Mouse (Mus musculus) layer of hippocampus, adult 8-10 months (tissue): ENCODE results near the gene Igflr1. TPM values are rescaled to one million over a fixed set of nuclear protein-coding genes. Genes with fewer than 3 reads are reported as not detected.

Experiments
- DNase-seq, 2 experiments: peaks; one replicate each; pipeline ENCODE4 v3.0.0; 2022; ENCODE audit warnings: low spot score in 2 of 2
- total RNA-seq, 4 experiments: library from RNA; stranded (reverse); gene quantifications; 2 replicates each; pipeline ENCODE4 v1.2.4; 2022

The Igflr1 gene
- 1 to 10 TPM; 4.0 to 5.7 (median 4.6) TPM for total RNA-seq

DNA sequence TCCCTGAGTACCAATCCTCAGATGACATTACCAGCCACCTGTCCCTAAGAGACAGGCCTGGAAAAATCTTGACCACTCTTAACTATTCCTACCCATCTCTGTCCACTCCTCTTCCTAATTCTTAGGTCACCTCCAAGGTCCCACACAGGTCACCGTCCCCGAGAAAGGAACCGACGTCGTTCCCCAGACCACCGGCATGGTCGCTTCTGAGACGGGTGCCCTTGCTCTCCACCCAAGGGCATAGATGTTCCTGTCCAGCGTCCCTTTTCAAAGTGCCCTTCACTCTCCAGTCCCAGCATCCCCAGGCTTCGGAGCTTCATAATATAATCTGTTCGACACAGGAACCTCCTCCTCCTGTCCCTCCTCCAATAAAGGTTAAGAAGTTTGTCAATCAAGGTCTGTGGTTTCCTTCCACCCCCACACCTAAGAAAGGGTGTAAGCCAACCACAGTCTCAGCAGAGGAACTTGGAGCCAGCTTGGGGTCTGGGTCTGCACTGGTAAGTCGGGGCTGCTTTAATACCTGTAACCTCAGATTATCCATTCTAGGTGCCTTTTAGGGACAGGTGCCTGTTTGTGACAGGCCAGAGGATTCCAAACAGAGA lies at the start of gene Igflr1:
Gene Igflr1 (plus strand): TSS at position 458 of the 602 bp plus-strand sequence.
- DNase-seq, result no peak

DNA sequence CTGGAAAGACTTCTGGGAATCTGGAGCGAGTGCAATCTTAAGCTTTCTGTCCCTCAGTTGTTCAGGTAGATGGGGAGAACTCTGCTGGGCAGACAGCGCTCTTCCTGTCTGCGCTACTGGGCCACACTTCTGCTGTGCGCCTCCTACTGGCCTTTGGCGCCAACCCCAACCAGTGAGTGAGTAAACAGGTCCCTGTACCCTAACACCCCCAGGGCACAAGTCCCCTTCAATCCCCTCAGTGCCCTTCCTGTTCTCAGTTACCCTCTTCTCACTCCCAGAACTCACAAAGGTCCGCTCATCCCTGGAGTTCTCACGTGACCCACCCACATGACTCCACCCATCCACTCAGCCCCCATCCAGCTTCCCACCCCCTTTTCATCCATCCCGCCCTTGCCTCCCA lies 46.9 kb upstream of the Igflr1 start:
- DNase-seq, result no peak

DNA sequence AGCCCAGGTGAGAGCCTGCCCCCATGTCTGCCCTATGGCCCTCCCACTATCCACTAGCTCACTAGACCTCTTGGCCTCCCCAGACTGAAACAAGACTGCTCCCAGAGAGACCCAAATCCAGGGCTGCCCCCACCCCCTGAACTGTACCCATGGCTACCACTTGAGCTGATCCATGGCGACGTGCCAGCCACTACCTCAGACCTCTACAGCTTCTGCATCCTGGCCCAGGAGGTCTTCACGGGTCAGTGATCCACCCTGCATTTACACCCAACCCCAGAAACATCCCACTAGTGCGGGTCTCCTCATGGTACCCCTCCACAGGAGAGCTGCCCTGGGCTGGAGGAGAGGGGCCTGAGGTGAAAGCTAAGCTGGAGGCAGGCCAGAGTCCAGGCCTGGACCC lies 44.8 kb upstream of the Igflr1 start:
- no peak for DNase-seq

DNA sequence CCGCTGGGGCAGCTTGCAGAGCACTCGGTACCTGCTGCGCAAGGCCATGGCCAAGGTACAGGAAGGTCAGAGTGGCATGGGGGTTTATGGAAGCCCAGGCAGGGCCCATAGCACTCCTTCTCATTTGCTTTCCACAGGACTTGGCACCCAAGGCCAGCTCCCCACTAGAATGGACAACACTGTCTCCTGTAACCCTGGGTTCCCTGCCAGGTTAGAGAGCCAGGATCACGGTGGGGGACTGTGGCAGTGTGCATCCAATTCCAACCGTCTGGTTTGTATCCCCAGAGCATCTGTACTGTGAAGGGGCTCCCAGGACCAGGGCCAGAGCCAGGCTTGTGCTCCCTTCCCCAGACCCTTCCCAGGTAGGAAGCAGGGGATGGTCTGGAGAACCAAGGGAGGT lies 44.4 kb upstream of the Igflr1 start:
- no peak for DNase-seq

DNA sequence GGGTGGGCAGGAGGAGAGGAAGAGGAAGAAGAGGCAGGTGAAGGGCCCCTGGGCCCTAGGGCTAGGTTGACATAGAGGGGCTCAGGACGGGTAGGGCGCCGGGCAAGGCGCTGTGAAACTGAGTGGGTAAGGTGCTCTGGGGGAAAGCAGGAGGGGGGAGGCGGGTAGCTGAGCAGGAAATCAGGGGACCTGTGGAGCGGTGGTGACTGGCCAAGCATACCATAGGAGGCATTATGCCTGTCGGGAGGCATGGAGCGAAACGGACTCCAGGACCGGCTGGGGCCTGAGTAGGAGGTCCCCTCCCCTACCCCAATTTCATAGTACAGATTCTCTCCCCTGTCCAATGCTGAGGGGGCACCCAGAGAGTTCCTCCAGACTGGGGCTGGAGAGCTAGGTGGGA lies 42.4 kb upstream of the Igflr1 start:
- no peak for DNase-seq

DNA sequence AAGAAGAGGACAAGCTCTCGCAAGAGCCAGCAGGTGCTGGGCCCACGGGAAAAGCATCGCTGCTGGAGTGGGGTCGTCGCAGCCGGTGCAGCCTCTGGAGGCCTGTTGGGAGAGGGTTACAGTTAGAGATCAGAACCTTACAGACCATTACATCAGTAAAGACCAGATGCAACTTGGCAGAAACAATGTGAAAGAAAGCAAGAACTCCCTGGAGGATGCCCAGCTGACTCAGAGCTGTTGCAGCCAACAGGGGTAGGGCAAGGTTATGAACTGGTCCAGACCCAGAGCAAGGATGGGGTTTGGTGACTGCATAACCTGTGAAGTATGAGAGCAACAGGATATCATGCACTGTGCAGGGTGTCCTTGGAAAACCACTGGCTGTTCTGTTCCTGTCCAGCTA lies 40.7 kb upstream of the Igflr1 start:
- no peak for DNase-seq

DNA sequence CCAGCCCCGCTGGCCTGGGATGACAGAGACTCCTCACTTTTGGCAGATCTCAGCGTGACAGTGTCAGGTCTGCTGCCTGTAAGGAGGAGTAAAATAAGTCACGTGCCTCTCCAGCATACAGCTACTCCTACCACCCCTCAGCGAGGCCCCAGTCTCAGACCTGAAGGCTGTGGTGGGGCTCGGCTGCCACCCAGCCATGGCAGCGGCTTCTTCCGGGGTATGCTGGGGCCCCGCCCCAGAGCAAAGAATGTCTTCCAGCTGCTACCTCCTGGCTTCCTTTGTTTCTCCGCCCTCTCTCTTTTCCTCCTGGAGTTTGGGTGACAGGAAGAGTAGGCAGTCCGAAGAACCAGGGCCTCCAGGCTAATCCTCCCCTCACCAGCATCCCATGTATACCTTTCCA lies 39.3 kb upstream of the Igflr1 start:
- DNase-seq, result no peak

DNA sequence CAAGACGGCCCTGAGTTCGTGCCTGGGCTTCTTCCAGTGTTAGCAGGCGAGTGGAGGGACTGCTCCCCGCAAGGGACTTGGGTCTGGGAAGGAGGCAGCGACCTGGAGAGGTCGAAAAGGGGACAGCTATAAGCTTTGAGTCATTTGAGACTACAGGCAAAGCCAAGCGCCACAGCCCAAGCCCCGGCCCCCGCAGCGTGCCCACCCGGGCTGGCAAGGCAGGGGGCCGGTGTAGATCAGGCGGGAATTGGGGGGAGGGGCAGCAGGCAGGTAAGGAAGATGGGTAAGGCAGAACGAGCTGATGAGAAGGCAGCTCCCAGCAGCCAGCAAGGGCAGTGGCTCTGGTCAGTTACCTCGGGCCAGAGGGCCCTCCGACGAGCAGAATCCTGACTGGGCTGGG lies 38.8 kb upstream of the Igflr1 start:
- no peak for DNase-seq

DNA sequence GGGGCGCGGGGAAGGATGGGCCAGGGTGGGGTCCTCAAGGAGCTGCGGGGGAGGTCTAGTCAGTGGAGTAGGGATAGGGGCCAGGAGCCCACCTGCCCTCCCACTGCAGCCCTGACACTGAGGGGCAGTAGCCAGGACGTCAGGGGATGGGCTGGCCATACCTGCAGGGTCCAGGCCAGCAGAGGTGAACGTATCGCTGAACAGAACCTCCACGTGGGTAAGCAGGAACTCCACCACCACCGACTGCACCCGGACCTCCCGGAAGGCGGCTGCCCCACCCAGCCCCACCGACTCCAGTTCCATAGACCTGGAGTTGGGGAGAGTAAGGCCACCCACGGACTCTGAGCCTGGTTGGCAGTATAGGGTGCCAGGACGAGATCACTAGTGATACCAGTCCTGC lies 38.2 kb upstream of the Igflr1 start:
- DNase-seq, result no peak

DNA sequence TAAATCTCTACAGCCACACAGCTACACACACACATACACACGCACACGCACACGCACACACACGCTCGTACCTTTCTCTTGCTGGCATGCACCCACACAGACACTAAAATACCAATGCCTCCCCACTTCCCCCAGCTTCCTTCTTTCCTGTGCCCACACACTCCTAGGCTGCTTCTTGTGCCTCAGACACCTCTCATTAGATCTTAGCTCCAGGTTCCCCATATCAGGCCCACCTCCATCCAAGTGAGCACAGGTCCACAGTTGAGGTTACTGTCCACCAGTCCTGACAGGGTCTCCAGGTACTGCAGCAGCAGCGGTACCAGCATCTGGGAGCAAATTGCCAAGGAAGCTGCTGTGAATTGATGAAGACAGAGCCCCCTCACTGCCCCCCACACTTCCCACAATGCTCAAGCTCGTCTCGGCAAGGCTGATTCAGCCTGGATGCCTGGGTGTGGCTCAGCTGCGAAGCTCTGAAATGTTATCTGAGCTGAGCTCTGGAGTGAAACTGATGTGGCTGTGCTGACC lies 33.9 kb upstream of the Igflr1 start:
- no peak for DNase-seq

DNA sequence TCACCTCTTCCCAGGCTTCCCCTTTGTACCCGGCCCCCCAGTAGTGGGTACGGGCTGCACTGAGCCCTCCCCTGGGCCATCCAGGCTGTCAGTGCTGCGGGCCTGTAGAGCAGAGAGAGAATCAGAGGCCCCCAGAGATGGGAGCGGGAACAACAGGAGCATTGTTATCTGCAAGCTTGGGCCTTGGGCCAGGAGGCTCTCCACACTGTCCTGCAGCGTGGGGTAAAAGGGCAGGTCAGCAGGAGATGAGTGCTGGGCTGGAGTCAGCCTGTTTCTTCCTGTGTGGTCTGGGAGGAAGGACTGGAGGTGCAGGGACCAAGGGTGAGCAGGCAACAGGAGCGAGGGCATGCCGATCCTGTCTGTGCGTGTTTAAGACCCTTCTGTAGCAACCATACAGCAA lies 32.3 kb upstream of the Igflr1 start:
- peak in 1 of 2 experiments; percentile 50 for DNase-seq

DNA sequence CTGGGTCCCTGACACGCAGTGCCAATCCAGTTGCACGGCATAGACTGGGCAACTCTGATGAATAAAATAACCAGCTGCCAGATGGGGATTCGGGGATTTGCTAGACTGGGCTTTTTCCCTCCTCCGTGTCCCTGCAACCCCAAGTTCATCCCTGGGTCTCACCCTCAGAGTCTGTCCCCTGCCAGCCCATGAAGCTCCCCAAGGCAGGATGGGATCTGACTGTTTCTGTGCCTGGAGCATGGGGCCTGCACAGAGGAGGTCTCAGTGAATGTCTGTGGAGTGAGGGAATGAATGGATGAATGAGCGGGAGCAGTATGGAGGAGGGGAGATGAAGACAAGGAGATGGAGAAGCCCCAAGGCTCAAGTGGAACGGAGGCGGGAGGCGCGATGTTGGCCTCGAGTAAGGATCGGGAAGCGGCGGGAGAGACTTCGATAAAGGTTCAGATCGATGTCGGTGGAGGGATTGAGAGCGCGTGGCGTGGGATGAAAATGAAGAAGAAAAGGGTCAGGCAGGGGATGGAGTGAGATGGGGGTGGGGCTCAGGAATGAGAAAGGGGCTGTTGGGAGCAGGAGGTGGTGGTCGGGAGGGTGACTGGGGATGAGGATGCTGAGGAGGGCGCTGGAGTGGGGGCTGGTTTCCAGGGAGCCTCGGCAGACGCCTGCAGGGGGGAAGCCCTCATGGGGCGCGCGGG lies 31.1 kb upstream of the Igflr1 start:
- DNase-seq, result no peak

DNA sequence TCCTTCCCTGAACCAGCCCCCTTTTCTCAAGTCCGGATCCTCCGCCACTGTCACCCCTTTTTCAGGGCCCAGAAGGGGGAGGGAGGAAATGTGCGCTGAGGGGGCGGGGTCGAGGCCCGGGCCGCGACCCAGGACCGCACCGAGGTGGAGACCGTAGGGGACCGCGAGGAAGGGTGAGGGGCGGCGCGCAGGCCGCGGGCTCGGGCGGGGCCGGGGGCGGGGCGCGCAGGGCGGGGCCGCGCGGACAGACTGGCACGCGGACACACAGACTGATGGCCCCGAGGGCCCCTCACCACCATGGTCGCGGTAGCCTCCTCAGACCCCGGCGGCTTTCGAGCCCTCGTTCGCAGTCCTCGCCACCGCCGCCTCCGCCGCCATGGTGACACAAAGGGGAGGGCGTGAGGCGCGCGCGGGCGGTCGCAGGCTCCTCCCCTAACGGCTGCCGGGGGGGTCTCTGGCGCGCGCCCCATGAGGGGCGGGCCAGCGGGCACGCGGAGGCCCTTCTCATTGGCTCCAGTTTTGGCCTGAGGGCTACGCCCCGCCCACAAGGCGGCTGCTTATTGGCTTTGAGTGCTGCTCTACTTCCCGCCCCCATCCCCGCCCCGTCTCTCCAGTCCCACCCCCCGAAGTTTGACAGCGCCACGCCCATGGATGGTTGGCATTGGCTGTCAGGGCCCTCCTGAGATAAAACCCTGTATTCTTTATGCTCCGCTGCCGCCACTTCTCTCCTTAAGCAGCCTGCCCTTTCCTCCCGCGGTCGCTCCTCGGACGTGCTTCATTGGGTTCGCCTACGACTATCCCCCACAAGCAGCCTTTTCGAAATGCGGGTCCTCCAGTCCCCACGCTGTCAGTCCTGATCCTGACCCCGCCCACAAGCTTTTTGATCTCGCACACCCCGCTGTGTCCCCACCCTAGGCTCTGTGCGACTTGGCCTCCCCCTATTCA lies 30.3 kb upstream of the Igflr1 start, which contains the start of gene Arhgap33:
Gene Arhgap33 (minus strand): TSS at position 428 of the 945 bp plus-strand sequence.
- DNase-seq, result peak; percentile 95 to 96

DNA sequence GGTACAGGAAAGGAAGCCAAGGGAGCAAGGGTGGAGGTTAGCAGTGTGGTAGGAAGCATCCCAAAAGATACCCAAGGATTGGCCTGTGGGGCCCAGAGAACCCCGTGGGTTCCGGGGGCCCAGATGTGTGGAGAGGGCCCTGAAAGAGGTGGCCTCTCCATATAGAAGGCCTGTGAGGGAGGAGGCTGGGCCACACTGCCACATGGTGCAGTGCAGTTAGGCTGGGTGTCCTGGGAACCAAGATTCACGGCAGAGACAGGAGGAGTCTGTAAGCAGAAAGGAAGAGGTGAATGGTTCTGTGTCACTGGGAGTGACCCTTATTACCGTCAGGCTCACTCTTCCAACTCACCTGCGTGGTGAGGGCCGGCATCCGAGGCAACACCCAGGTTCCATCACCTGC lies 24.7 kb upstream of the Igflr1 start:
- DNase-seq, result no peak

DNA sequence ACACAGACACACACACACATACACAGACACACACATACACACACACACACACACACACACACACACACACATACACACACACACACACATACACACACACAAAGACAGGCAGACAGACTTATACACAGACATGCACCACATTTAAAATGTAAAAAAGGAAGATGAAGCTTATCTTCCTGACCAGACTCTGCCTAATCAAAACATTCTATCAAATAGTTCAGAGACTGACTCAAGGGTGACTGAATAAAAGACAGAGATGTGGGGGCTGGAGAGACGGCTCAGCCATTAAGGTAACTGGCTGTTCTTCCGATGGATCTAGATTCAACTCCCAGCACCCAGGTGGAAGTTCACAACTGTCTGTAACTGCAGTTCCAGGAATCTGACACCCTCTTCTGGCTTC lies 20.9 kb upstream of the Igflr1 start:
- DNase-seq, result no peak

DNA sequence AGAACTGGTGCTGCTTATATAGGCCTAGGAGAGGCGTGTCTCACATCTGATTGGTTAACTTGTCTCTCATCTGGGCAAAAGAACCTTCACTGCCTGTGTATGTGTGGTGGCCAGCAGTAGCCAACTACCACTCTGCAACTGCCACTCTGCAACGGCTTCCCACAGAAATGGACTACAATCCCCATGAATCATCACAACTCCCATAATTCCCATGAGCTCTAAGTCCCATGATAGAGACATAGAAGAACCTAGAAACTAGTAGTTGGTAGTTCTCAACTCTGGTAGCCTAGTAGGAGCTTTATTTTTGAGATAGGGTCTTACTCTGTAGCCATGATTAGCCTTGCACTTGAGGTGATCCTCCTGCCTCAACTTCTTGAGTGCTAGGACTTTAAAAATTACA lies 15.3 kb upstream of the Igflr1 start:
- no peak for DNase-seq

DNA sequence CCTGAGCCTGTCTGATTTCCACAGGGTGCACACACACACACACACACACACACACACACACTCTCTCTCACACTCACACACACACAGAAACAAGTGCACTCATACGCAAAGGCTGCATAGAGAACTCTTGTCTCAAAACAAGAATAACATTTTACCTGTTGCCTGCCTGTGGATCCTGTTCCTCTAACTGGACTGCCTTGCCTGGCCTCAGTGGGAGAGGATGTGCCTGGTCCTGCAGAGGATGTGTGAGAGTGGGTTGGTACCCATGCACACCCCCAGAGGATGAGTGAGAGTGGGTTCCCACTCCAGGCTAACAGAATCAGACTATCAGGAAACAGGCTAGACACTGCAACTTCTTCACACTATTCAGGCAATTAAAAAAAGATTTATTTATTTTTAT lies 14.6 kb upstream of the Igflr1 start:
- DNase-seq, result no peak

DNA sequence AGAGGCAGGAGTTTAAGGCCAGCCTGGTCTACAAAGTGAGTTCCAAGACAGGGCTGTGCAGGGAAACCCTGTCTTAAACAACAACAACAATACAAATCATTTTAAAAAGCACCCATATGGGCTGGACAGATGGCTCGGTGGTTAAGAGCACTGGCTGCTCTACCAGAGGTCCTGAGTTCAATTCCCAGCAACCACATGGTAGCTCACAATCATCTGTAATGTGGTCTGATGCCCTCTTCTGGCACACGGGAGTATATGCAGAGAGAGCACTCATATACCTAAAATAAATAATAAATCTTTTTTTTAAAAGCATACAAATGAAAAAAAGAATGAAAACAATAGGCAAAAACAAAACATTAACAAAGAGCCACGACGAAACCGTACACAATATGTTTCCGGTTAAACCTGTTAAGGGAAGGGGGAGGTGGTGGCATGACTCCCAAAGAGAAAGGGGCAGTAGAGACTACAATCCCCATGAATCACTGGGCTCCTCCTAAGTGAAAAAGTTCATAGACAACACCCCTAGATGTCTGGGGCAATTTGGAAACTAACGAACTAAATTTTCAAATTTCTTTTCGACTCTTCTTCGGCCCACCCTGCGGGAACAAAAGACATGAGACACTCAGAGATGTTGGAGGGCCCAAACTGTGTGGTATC lies 13.7 kb upstream of the Igflr1 start:
- DNase-seq, result no peak

DNA sequence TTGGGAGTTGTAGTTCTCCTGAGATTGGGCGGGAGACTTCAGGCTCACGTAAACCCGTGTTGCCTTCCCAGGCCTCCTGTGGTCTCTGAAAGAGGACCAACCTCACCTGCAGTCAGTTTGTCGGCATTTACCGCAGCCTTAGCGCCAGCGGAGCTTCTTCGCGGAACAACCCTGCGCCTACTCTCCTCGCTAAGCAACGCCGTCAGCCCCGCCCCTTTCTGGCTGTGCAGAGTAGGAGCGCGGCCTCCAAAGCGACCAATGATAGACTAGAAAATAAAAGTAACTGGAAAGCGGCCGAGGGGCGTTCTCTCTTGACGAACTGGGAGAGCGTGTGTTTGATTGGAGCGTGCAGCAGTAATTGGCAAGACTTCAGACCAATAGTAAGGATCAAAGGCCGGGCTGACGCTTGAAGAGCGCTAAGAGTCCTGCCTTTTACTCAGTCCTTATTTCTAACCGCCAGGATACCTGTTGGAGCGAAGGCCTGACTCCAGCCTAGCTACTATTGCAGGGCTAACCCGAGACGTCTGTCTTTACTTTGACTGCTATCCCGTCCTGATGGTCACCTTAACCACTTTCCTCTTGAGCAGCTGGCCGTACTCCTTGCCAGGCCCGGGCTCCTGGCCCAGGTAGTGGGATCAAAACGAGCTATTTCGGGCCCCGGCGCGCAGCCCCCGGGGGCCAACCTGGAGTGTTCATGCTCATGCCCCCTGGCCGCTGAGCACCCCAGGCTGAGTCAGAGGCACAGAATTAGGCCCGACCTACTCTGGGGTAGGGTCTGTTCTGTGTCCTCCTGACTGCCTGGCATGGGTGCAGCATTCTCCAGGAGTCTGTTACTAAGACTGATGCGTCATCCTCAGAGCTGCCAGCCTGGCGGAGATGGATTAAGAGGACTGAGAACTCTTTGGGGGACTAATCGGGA lies 12.9 kb upstream of the Igflr1 start, which contains the start of the genes Hspb6 and Proser3:
Gene Hspb6 (plus strand): TSS at position 77 of the 919 bp plus-strand sequence.
Gene Proser3 (minus strand): TSS at position 198 of the 919 bp plus-strand sequence.
- DNase-seq, result peak; percentile 96 to 98

DNA sequence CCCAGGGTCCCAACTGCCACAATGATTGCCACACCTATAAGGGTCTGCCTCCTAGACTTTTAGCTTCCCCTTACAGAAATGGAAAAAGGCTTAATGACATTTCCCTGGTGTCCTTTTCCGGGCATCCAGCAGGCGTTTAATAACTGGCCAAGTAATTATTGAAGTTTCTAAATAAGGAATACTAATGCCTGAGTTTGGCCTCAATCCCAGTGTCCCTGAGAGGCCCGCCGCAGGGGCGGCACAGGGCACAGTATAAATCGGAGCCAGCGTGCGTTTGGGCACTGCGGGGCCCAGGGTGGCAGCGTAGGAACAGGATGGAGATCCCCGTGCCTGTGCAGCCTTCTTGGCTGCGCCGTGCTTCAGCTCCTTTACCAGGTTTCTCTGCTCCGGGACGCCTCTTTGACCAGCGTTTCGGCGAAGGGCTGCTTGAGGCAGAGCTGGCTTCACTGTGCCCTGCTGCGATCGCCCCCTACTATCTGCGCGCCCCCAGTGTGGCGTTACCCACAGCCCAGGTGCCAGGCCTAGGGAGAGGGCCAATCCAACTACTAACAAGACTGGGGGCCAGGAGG lies 12.1 kb upstream of the Igflr1 start:
- peak; percentile 26 to 53 for DNase-seq
